Mouse (Mus musculus): ENCODE data around the gene Olfr288. TPM values are rescaled to one million over a fixed set of nuclear protein-coding genes. Genes with fewer than 3 reads are reported as not detected.

Olfr288 gene
- total and polyA plus RNA-seq, 2 experiments = not detected

- no peaks in the 10 kb centered on the region for H3K4me1 ChIP-seq (ENCODE audit: control insufficient read depth, insufficient read depth, low read length)
- no peak overlapping the region for H3K9ac ChIP-seq (ENCODE audit: low read depth, low read length)
- H3K36me3 ChIP-seq (ENCODE audit: control insufficient read depth, insufficient read depth, low read length) = no peaks in the 10 kb centered on the region
- DNase-seq (ENCODE audit: extremely low read depth, low read depth, low spot score) = no peak
- H3K27ac ChIP-seq (replicated peaks; ENCODE audit: insufficient read depth, low read depth, low read length) = no peak overlapping the region
- no peak for TF ChIP-seq POLR2A (IDR thresholded peaks at IDR 0.05; ENCODE audit: extremely low read depth, insufficient read depth, low read length)
- TF ChIP-seq CTCF (IDR thresholded peaks at IDR 0.05; ENCODE audit: low read depth, low read length) = no peak
- WGBS = 28% methylated on average over 7 of the region's 7 CpGs
- H3K27me3 ChIP-seq (ENCODE audit: control insufficient read depth, insufficient read depth, low read length) = peaks cover 18% of the 10 kb centered on the region
- H3K79me2 ChIP-seq (ENCODE audit: control insufficient read depth, insufficient read depth, low read length) = no peaks in the 10 kb centered on the region
- H3K4me3 ChIP-seq (ENCODE audit: insufficient read depth, low read depth, low read length) = no peak overlapping the region
Measured at GRCm38 (mm10) chr15:98170365-98170764, 25.0 kb downstream of the Olfr288 start.

- DNase-seq (ENCODE audit: extremely low read depth, low read depth, low spot score) = no peak
- no peak overlapping the region for H3K4me3 ChIP-seq (ENCODE audit: insufficient read depth, low read depth, low read length)
- no peak overlapping the region for H3K27ac ChIP-seq (replicated peaks; ENCODE audit: insufficient read depth, low read depth, low read length)
- H3K36me3 ChIP-seq (ENCODE audit: control insufficient read depth, insufficient read depth, low read length) = no peaks in the 10 kb centered on the region
- H3K9ac ChIP-seq (ENCODE audit: low read depth, low read length) = no peak overlapping the region
- 10% methylated on average over 19 of the region's 19 CpGs for WGBS
- H3K79me2 ChIP-seq (ENCODE audit: control insufficient read depth, insufficient read depth, low read length) = no peaks in the 10 kb centered on the region
- no peaks in the 10 kb centered on the region for H3K4me1 ChIP-seq (ENCODE audit: control insufficient read depth, insufficient read depth, low read length)
- H3K27me3 ChIP-seq (ENCODE audit: control insufficient read depth, insufficient read depth, low read length) = peaks cover 19% of the 10 kb centered on the region
- TF ChIP-seq CTCF (IDR thresholded peaks at IDR 0.05; ENCODE audit: low read depth, low read length) (no peak), POLR2A (IDR thresholded peaks at IDR 0.05; ENCODE audit: extremely low read depth, insufficient read depth, low read length) (no peak)
Measured at GRCm38 (mm10) chr15:98168622-98169004, 26.7 kb downstream of the Olfr288 start.

GRCm38 (mm10) chr15:98167645-98168621, 27.4 kb downstream of the Olfr288 start:
- WGBS = 3% methylated on average over 69 of the region's 69 CpGs
- no peak overlapping the region for H3K4me3 ChIP-seq (ENCODE audit: insufficient read depth, low read depth, low read length)

GRCm38 (mm10) chr15:98166963-98167644, 28.2 kb downstream of the Olfr288 start, which contains the start of gene Ccdc184:
Gene Ccdc184 (plus strand): TSS chr15:98167158.
- no peaks in the 10 kb centered on the region for H3K36me3 ChIP-seq (ENCODE audit: control insufficient read depth, insufficient read depth, low read length)
- H3K4me3 ChIP-seq (ENCODE audit: insufficient read depth, low read depth, low read length) = no peak within 1 kb of the TSS
- no peak for DNase-seq (ENCODE audit: extremely low read depth, low read depth, low spot score)
- H3K4me1 ChIP-seq (ENCODE audit: control insufficient read depth, insufficient read depth, low read length) = no peaks in the 10 kb centered on the region
- no peak within 1 kb of the TSS for H3K27ac ChIP-seq (replicated peaks; ENCODE audit: insufficient read depth, low read depth, low read length)
- no peak within 1 kb of the TSS for H3K9ac ChIP-seq (ENCODE audit: low read depth, low read length)
- H3K79me2 ChIP-seq (ENCODE audit: control insufficient read depth, insufficient read depth, low read length) = no peaks in the 10 kb centered on the region
- peaks cover 19% of the 10 kb centered on the region for H3K27me3 ChIP-seq (ENCODE audit: control insufficient read depth, insufficient read depth, low read length)
- 10% methylated on average over 18 of the region's 18 CpGs for WGBS
- TF ChIP-seq POLR2A (IDR thresholded peaks at IDR 0.05; ENCODE audit: extremely low read depth, insufficient read depth, low read length) (no peak), CTCF (IDR thresholded peaks at IDR 0.05; ENCODE audit: low read depth, low read length) (no peak)

More at GRCm38 (mm10) chr15:98167645-98168621, 27.4 kb downstream of the Olfr288 start:
- Histone ChIP-seq H3K9ac (ENCODE audit: low read depth, low read length) (no peak overlapping the region), H3K27me3 (ENCODE audit: control insufficient read depth, insufficient read depth, low read length) (peaks cover 19% of the 10 kb centered on the region), H3K36me3 (ENCODE audit: control insufficient read depth, insufficient read depth, low read length) (no peaks in the 10 kb centered on the region), H3K4me1 (ENCODE audit: control insufficient read depth, insufficient read depth, low read length) (no peaks in the 10 kb centered on the region), H3K79me2 (ENCODE audit: control insufficient read depth, insufficient read depth, low read length) (no peaks in the 10 kb centered on the region), H3K27ac (replicated peaks; ENCODE audit: insufficient read depth, low read depth, low read length) (no peak overlapping the region)
- TF ChIP-seq CTCF (IDR thresholded peaks at IDR 0.05; ENCODE audit: low read depth, low read length) (no peak), POLR2A (IDR thresholded peaks at IDR 0.05; ENCODE audit: extremely low read depth, insufficient read depth, low read length) (no peak)
- no peak for DNase-seq (ENCODE audit: extremely low read depth, low read depth, low spot score)

- no peaks in the 10 kb centered on the region for H3K36me3 ChIP-seq (ENCODE audit: control insufficient read depth, insufficient read depth, low read length)
- H3K4me1 ChIP-seq (ENCODE audit: control insufficient read depth, insufficient read depth, low read length) = no peaks in the 10 kb centered on the region
- H3K9ac ChIP-seq (ENCODE audit: low read depth, low read length) = no peak within 1 kb of the TSS
- DNase-seq (ENCODE audit: extremely low read depth, low read depth, low spot score) = no peak
- no peak within 1 kb of the TSS for H3K27ac ChIP-seq (replicated peaks; ENCODE audit: insufficient read depth, low read depth, low read length)
- peaks cover 19% of the 10 kb centered on the region for H3K27me3 ChIP-seq (ENCODE audit: control insufficient read depth, insufficient read depth, low read length)
- 81% methylated on average over 5 of the region's 5 CpGs for WGBS
- H3K79me2 ChIP-seq (ENCODE audit: control insufficient read depth, insufficient read depth, low read length) = no peaks in the 10 kb centered on the region
- no peak for TF ChIP-seq CTCF (IDR thresholded peaks at IDR 0.05; ENCODE audit: low read depth, low read length)
- no peak within 1 kb of the TSS for H3K4me3 ChIP-seq (ENCODE audit: insufficient read depth, low read depth, low read length)
Measured at GRCm38 (mm10) chr15:98165525-98165924, 29.8 kb downstream of the Olfr288 start, which contains the start of gene Asb8. Gene Asb8 (minus strand): TSS chr15:98165625.
